Mouse (Mus musculus): ENCODE measurements around the gene Bcl2l11. TPM values are rescaled to one million over a fixed set of nuclear protein-coding genes. Genes with fewer than 3 reads are reported as not detected.
"Not testable (repeated sequence)": the region's sequence is repeated elsewhere in the genome, so short reads cannot be mapped to it uniquely, and the experiment has no call there.

Gene Bcl2l11
- total RNA-seq, 2 experiments from 2014 or later = 6.2 to 6.7 TPM

DNA sequence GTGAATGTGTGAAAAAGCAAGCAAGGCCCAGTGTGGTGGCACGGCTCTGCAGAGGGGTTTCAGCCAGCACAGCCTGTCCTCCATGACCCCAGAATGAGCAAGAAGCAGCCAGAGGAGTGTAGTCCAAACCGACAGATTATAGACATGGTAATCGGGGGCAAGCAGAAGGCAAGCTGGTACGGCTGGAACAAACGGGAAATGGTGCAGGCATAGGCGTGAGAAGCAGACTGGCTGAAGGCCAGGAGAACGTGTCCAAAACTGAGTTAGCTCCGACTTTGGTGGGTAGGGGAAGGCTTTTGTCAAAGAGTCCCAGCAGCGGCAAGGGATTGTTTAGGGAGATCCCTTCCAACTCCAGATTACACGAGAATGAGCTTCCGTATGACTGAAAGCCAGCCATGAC, 44.1 kb downstream of the Bcl2l11 start:
- DNase-seq (ENCODE audit: extremely low spot score in 1 of 2, low spot score in 1 of 2) = peak in 1 of 2 experiments; percentile 30

DNA sequence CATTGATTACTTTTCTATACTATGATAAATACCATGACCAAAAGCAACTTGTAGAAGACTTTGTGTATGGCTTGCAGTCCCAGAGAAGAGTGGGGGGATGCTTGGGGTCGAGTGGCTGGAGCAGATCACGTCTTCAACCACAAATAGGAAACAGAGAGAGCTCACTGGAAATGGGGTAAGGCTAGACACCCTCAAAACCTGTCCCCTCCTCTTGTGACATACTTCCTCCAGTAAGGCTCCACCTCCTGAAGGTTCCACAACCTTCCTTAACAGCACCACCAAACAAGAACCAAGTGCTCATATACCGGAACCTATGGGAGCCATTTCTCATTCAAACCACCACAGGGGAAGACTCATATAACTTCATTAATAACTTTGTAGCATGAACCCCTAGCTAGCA, 44.8 kb downstream of the Bcl2l11 start:
- DNase-seq (ENCODE audit: extremely low spot score in 1 of 2, low spot score in 1 of 2) = no peak

DNA sequence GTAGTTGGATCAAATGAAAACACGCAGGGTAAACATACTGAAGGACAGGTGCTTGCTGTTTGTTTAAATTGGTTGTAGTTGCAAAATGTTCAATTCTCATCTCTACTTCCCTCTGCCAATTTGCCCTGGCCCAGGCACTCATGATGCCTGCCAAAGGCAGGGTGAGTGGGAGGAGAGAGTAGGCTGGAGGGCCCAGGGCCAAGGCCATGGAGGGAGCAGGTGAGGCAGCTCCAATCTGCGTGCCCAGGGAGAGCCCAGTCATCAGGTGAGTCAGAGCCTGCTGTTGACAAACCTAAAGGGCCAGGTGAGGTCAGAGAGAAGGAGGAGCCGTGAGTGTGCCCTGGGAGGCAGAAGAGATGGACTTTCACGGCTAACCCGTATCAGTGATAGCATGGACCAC, 46.4 kb downstream of the Bcl2l11 start:
- peak; percentile 29 to 35 for DNase-seq (ENCODE audit: extremely low spot score in 1 of 2, low spot score in 1 of 2)

DNA sequence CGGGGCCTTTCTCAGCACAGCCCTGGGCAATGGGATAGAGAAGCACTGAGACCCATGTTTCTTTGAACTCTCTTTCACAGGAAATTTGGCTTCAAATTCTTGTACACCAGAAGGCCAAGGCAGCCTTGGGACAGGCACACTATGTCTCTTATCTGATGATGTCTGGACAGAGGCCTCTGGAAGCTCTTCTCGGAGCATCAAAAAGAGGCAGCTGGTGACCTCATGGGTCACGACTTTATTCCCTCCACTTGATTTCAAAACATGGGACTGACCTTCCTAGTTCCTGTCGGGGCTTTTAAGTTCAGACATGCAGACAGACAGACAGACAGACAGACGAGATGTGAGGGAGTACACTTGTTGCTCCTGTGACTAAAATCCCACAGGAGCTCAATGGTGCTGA, 48.3 kb downstream of the Bcl2l11 start:
- DNase-seq (ENCODE audit: extremely low spot score in 1 of 2, low spot score in 1 of 2) = no peak

DNA sequence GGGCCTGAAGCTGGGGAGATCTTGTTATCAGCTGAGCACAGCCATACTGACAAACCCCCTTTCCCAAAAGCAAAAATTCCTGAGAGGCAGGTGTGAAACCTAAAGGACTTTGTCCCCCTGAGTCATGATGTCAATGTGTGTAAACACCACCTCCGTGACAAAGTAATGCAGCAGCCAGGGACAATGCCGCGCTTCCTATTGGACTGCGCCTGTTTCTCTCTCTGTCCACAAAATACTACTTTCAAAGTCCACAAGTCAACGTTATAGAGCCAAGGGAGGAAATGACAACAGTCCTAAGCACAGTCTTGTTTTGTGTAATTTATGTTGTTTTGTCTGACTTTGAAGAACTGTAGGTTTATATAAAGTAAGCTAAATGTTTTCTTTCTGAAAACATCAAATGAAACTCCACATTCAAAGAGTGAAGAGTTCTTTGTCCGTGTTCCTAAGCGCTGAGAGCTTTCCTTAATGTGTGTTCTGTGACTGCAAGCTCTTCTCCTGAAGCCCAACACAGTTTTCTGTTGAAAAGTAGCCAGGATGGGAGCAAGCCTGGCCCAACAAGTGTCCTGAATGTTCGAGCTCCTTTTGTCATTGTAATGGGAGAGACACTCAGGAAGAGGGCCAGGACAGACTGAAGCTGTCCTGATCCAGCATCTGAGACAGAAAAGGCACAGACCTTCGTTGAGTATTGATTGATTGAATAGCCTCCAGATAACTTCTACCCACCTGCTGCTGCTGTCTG, 48.9 kb downstream of the Bcl2l11 start:
- DNase-seq (ENCODE audit: extremely low spot score in 1 of 2, low spot score in 1 of 2) = no peak

DNA sequence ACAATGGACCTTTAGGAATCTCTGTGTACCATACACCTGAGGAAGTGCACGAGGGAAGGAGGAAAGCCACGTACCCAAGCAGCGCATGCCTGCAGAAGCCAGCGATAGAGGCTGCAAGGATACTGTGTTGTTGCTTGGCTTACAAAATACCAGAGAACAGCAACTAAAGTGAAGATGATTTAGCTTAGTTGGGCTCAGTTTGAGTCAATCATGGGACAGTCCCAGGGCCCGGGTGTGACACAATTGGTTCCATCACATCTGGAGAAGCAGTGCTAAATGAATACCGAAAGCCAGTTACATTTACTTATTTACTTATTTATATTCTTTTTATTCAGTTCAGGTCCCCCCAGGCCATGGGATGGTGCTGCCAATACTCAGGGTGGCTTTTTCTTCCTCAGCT, 49.8 kb downstream of the Bcl2l11 start:
- DNase-seq (ENCODE audit: extremely low spot score in 1 of 2, low spot score in 1 of 2) = no peak

DNA sequence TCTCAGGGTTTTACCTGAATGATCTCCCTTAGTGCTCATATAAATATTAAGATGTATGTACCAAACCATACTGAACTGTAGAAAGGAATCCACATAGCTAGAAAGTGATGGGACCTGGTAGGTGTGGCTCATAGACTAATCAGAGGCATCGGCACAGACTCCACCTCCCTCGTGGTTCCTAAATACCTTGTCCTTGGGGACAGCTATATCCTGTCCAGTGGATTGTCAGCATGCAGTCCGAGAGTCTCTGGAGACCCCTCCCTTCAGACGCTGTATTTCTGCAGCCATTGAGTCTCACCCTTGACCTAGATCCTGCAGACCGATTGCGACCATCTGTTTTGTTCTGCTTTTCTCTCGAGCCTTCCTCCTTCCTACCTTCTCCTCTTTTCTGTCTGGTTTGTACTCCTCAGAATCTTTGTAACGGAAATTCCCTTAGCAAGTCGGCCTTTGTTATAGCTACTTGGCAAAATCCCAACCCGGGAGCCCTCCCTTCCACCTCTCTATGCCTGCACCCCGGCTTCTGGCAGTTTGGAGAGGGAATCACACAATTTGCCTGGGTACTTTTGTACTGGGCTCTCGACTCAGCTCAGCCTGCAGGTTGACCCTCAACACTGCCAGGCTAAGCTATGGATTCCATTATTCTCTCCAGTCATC, 50.7 kb downstream of the Bcl2l11 start:
- no peak for DNase-seq (ENCODE audit: extremely low spot score in 1 of 2, low spot score in 1 of 2)

DNA sequence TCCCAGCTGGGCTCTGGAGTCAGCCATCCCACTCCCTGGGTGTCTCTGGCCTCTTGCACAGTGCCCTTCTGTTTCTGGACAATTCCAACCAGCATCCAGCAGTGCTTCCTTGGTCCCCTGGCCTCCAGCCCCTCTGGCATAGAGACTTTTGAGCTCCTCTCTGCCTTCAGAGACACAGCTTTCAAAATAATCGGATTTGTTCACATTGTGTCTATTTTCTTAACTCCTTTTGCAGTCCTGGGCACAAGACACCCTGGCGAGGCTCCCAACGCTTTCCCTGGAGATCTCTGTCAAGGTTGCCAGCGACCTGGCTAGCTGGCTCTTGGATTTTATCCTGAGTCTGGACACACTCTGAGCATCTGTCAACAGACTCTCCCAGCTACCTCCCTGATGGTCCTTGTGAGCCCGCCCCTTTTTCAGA, 51.4 kb downstream of the Bcl2l11 start:
- no peak for DNase-seq (ENCODE audit: extremely low spot score in 1 of 2, low spot score in 1 of 2)

DNA sequence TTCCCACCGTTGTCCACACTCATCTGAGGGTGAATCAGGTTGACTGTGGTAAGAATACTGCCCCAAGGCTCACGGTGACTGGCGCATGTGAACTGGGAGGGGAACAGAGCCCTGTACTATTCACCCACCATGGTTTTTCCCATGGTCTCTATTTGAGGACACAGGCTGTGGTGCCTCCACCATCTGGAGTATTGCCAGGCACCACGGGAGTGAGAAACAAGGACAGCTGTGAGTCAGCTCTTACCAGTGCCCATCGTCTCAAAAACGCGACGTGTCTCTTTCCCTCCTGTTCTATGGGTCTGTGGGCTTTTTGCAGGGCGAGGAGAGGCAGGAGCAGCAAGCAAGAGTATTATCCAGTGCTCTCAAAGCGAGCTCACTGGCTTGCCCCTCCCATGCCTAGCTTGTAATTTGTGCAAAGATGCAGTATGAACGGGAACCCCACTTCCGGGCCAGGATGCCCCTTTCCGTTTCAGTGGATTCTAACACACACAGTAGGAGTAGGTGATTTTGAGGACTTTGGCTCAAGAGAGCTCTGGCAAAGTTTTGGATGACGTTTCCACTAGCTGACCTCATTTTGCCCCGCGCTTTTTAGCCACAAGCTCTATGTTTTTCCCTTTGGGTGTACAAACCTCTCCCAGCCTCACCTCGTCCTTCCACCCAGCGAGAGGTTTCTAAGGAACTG, 53.4 kb downstream of the Bcl2l11 start:
- no peak for DNase-seq (ENCODE audit: extremely low spot score in 1 of 2, low spot score in 1 of 2)

DNA sequence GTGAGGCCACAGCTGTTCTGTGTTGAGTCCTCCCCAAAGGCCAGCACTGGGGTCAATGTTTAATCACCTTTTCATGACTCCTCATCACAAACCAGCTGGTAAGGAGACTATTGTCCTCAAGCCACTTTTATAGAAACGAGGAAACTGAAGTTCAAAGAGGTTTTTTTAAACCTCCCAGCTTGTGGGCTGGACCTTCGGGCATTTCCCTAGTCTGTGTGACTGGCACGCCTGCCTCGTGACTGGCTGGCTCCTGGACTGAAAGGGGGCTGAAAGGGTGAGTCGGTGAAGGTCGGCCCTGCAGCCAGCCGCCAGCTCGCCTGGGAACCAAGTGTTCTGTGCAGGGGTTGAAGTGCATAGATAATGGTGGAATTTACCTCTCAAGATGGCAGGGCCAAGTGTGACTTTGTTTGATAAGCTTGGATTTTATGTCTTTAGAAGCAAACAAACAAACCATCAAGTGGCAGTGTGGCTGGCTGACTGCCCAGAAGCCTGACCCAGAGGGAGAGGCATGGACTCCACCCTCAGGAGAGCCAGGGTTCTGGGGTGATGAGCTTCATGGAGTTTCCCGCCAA, 54.1 kb downstream of the Bcl2l11 start:
- no peak for DNase-seq (ENCODE audit: extremely low spot score in 1 of 2, low spot score in 1 of 2)

DNA sequence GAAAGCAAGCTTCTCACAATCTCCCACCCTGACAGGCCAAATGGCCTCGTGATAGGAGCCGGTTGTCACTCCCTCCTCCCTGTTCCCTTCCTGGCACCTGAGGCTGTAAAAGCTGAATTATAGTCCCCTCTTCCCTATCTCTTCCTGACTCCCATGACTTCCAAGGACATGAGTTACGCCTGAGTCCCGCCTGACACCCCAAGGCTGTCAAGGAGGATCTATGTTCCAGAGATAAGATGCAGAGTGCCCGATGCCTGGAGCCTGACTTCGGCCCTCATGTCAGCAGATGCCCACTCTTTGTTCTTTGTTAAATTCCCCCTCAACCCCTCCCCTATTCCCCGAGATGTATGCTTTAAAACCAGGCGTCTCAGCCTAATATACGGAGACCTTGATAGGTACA, 56.3 kb downstream of the Bcl2l11 start:
- DNase-seq (ENCODE audit: extremely low spot score in 1 of 2, low spot score in 1 of 2) = not testable (repeated sequence)

DNA sequence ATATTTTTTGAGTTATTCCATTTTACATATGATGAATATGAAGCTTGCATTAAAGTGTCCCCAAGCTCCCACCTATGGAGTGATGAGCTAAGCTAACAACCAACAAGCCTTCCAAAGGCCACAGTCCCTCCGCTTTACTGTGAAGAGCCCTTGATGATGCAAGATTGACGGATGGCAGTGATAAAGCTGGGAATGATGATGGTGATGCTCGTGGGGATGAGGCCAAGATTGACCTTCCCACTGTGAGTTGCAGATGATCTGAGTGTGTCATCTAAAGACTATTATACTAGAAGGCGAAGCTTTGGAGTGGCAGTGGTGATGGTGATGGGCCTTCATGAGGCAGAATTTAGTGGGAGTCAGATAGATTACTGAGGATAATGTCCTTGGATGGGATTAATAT, 56.9 kb downstream of the Bcl2l11 start:
- DNase-seq (ENCODE audit: extremely low spot score in 1 of 2, low spot score in 1 of 2) = no peak

DNA sequence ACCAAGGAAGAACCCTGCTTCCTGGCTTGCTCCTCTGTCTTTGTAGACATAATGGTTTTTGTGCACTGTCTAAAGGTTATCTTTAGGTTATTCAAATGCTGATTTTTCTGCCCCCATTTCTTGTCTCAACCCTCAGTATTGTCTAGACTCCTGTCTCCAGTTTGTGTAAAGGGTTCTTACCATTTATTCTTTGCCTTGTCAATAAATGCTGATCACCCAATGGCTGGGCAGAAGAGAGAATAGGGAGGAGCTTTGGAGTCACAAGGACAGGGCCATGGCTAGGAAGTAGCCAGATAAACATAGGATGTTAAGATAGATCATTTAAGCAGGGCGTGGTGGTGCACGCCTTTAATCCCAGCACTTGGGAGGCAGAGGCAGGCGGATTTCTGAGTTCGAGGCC, 57.9 kb downstream of the Bcl2l11 start:
- DNase-seq (ENCODE audit: extremely low spot score in 1 of 2, low spot score in 1 of 2) = no peak

DNA sequence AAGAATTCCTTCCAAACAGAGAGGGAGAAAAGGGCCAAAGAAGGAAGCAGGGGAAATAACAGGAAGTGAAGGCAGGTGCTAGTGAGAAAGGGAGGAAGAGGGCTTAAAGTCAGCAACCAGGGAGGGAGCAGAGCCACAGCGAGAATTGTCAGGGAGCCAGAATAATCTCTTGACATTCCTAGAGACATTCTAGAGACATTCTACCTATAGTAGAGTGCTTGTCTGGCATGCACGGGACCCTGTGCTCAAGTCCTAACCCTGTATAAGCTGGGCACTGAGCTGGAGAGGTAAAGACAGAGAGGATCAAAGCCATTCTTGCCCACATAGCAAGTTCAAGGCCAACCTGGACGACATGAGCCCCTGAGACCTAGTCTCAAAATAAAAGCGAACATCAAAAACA, 60.1 kb downstream of the Bcl2l11 start:
- DNase-seq (ENCODE audit: extremely low spot score in 1 of 2, low spot score in 1 of 2) = no peak

DNA sequence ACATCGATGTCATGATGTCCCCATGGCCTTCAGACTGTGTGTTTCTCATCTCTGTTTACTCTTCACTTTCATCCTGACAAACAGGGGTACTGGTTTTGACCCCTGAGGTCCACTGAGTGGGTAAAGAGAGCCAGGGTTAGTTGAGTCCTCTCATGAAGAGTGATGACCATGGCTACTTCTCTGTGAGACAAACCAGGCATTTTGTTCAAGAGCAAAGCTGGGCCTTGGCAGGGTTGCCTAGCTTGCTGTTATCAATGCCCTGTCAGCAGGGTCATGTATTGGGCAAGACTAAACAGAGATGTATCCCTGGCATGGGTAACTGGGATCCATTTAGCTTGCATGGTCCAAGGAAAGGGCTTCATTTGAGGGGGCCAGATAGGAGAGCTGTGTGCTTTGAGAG, 61.4 kb downstream of the Bcl2l11 start:
- DNase-seq (ENCODE audit: extremely low spot score in 1 of 2, low spot score in 1 of 2) = no peak

DNA sequence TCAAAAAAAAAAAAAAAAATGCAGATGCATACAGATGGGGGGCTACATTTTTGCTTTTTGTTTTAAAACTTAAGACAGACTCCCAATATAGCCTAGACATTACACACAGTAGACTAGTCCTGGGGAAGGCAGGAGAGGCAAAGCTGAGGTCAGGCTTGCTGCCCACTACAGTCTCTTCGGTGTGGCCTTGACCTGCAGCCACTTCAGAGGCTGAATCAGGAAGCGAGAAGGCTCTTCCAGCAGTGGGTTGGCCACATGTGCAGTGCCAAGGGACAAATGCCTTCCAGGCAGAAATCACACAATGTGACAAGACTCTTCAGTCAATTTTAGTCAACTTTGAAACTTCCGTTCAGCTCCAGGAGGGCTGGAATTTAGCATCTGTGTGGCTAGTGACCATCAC, 62.6 kb downstream of the Bcl2l11 start:
- DNase-seq (ENCODE audit: extremely low spot score in 1 of 2, low spot score in 1 of 2) = no peak

DNA sequence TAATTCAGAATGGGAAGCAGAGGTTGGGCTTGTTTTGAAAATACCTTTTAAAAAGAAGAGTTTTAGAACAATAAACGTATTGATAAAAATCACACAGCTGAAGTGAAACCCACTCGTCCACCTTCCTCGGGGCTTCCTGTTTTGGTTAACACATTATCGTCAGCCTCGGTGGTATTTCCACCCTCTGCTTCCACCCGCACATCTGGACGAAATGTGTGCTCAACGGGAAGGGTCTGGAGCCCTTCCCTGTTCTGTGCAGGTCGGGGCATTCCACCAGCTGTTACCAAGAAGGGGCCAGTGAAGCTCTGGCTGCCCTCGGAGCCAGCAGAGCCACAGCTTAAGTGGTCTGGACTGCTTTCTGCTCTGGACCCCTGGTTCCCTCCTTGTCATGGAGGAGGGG, 63.9 kb downstream of the Bcl2l11 start:
- no peak for DNase-seq (ENCODE audit: extremely low spot score in 1 of 2, low spot score in 1 of 2)

DNA sequence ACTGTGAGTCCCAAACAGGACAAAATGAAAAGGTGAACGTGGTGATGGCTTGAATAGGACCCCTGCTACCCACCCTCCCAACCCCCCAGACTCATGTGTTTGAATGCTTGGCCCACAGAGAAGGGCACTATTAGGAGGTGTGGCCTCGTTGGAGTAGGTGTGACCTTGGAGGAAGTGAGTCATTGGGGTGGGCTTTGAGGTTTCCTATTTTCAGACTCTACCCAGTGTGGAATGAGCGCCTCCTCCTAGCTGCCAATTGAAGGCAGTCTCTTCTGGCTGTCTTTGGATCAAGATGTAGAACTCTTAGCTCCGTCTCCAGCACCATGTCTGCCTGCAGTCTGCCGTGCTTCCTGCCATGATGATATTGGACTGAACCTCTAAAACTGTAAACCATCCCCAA, 64.4 kb downstream of the Bcl2l11 start:
- DNase-seq (ENCODE audit: extremely low spot score in 1 of 2, low spot score in 1 of 2) = no peak

DNA sequence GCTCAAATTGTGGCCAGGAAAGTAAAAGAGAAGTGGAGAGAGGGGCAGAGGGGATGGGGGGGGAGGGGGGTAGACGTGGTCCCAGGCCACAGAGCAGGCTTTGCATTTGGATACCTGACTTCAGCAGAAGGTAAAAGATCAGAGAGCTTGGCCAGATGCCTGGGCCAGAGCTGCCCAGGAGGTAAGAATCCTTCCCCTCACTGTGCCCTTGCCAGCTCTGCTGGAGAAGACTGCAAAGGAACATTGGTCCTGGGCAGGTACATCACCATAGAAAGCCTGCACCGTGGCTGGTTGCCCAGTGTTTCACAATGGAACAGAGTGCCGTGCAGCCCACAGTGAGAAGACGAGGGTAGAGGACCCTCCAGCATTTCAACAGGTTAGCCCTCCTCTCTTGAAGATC, 67.6 kb downstream of the Bcl2l11 start:
- DNase-seq (ENCODE audit: extremely low spot score in 1 of 2, low spot score in 1 of 2) = no peak

DNA sequence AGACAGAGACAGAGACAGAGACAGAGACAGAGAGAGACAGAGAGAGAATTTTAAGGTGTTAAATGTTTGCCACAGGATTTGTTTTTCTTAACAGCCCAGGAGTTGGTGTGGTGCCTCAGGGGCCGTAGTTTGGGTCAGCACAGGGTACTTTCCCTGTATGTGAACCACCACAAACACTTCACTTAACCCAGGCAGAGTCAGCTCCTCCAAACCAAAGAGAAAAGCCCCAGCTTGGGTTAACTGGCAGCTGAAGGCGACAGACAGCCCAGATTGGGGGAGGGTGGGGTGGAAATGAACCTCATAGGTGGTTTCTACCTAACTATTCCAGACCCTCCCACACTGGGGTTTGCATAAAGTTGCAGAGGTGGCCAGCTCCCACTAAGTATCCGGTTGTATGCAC, 71.5 kb downstream of the Bcl2l11 start:
- no peak for DNase-seq (ENCODE audit: extremely low spot score in 1 of 2, low spot score in 1 of 2)

DNA sequence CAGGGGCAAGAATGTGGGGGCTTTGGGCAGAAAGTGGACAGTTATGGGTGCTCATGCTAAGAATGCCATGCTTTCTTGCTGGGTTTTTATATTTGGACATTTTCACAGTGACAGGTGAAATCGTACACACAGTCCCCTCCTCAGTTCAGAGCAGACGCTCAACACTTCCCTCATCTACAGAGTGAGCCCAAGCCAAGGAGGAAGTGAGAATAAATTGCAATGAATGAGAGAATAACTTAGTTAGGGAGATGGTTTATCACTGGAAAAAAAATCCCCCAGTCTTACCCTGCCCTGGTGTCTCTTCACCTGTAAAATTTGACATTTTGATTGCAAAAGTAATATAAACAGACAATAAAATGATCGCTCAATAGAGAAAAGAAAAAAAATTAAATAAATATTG, 77.3 kb downstream of the Bcl2l11 start:
- DNase-seq (ENCODE audit: extremely low spot score in 1 of 2, low spot score in 1 of 2) = no peak

Data from layer of hippocampus, postnatal 25 days (tissue).